Mouse (Mus musculus) kidney, embryonic 14.5 days (tissue): Measurements from ENCODE around the gene Adrm1. TPM values are rescaled to one million over a fixed set of nuclear protein-coding genes. Genes with fewer than 3 reads are reported as not detected.

Source experiments
- ATAC-seq: fragments of 200-750 bp; cut with Nextera tagmentation; 2 replicates; pipeline ENCODE4 v1.8.0; 2017; ENCODE audit warnings: moderate number of reproducible peaks, mild to moderate bottlenecking, moderate TSS enrichment, moderate library complexity; ENCODE audit not compliant: low FRiP score, low TSS enrichment
- H3K27ac ChIP-seq: fragments of 300-500 bp; sonication (generic); 2 replicates; pipeline ENCODE4 v1.5.1; 2014; ENCODE audit warnings: low read depth, mild to moderate bottlenecking, low read length, moderate library complexity, mixed read lengths
- H3K27me3 ChIP-seq: fragments of 300-500 bp; sonication (generic); 2 replicates; pipeline ENCODE4 v1.6.1; 2014; ENCODE audit warnings: mild to moderate bottlenecking, low read length; ENCODE audit not compliant: control insufficient read depth, insufficient read depth
- H3K36me3 ChIP-seq: fragments of 300-500 bp; sonication (generic); 2 replicates; pipeline ENCODE4 v1.6.1; 2014; ENCODE audit warnings: low read length, mixed read lengths; ENCODE audit not compliant: control insufficient read depth, insufficient read depth
- H3K4me1 ChIP-seq: fragments of 300-500 bp; sonication (generic); 2 replicates; pipeline ENCODE4 v1.6.1; 2014; ENCODE audit warnings: low read length, mixed read lengths; ENCODE audit not compliant: control insufficient read depth, insufficient read depth
- H3K4me2 ChIP-seq: fragments of 300-500 bp; sonication (generic); replicated peaks from 2 replicates; pipeline ENCODE4 v1.6.1; 2014; ENCODE audit warnings: low read depth, mild to moderate bottlenecking, low read length
- H3K4me3 ChIP-seq: fragments of 300-500 bp; sonication (generic); 2 replicates; pipeline ENCODE4 v1.5.1; 2014; ENCODE audit warnings: mild to moderate bottlenecking, low read length
- H3K9ac ChIP-seq: fragments of 300-500 bp; sonication (generic); 2 replicates; pipeline ENCODE4 v1.6.1; 2014; ENCODE audit warnings: low read depth, mild to moderate bottlenecking, low read length, moderate library complexity
- H3K9me3 ChIP-seq: fragments of 300-500 bp; sonication (generic); 2 replicates; pipeline ENCODE4 v1.6.1; 2016; ENCODE audit warnings: low read length; ENCODE audit not compliant: control insufficient read depth
- WGBS: fragments of 180-500 bp; shearing (Covaris S2); extraction: QIAGEN DNeasy Blood & Tissue Kit; methylation state at CpG from one replicate; pipeline ENCODE4 v1.1.7; 2014; 5-methylcytosine and 5-hydroxymethylcytosine counted together
- polyA plus RNA-seq: library from polyadenylated mRNA; unstranded; fragments of >200 nt; fragmentation: Nextera tagmentation; extraction: Ambion mirVana; gene quantifications from 2 replicates; pipeline ENCODE4 v1.2.1, GENCODE M21; 2014

The Adrm1 gene
- polyA plus RNA-seq, 1 experiment from 2014 or later: 159 TPM

GRCm38 (mm10) chr2:180207840-180208239 lies 36.6 kb downstream of the Adrm1 start:
- Histone ChIP-seq H3K4me1 (no peaks in the 10 kb centered on the region), H3K4me2 (no peak overlapping the region), H3K27ac (no peak overlapping the region), H3K27me3 (no peaks in the 10 kb centered on the region), H3K4me3 (no peak overlapping the region), H3K36me3 (no peaks in the 10 kb centered on the region; the same call in 1 of the 2 replicates), H3K9ac (no peak overlapping the region), H3K9me3 (0 out of 2 replicates have a peak, but pooled peaks cover 2% of the 10 kb centered on the region)
- 63% methylated on average over 7 of the region's 7 CpGs for WGBS
- no peak for ATAC-seq

- H3K36me3 ChIP-seq: no peaks in the 10 kb centered on the region; the same call in 1 of the 2 replicates
- H3K4me1 ChIP-seq: no peaks in the 10 kb centered on the region
- WGBS: 80% methylated on average over 1 of the region's 1 CpGs
- no peak overlapping the region for H3K4me2 ChIP-seq
- no peak overlapping the region for H3K27ac ChIP-seq
- H3K4me3 ChIP-seq: no peak overlapping the region
- no peak overlapping the region for H3K9ac ChIP-seq
- H3K27me3 ChIP-seq: no peaks in the 10 kb centered on the region
- H3K9me3 ChIP-seq: 0 out of 2 replicates have a peak, but pooled peaks cover 2% of the 10 kb centered on the region
- ATAC-seq: no peak
Measured at GRCm38 (mm10) chr2:180208976-180209375, 37.7 kb downstream of the Adrm1 start.

GRCm38 (mm10) chr2:180212255-180212654 lies 41.0 kb downstream of the Adrm1 start:
- WGBS: 93% methylated on average over 3 of the region's 3 CpGs
- Histone ChIP-seq H3K36me3 (no peaks in the 10 kb centered on the region), H3K9me3 (0 out of 2 replicates have a peak, but pooled peaks cover 2% of the 10 kb centered on the region), H3K27ac (no peak overlapping the region), H3K4me3 (no peak overlapping the region), H3K9ac (no peak overlapping the region), H3K4me2 (no peak overlapping the region), H3K27me3 (no peaks in the 10 kb centered on the region), H3K4me1 (peaks cover 10% of the 10 kb centered on the region)
- no peak for ATAC-seq

- no peak overlapping the region for H3K4me3 ChIP-seq
- H3K9ac ChIP-seq: no peak overlapping the region
- no peaks in the 10 kb centered on the region for H3K36me3 ChIP-seq
- H3K4me2 ChIP-seq: 0 out of 2 replicates have a peak overlapping the region, but pooled peaks have one; percentile 3
- H3K9me3 ChIP-seq: 0 out of 2 replicates have a peak, but pooled peaks cover 2% of the 10 kb centered on the region
- H3K27ac ChIP-seq: peak overlapping the region; percentile 30; the same call in 1 of the 2 replicates
- peak; percentile 24; the same call in 1 of the 2 replicates for ATAC-seq
- H3K4me1 ChIP-seq: peaks cover 10% of the 10 kb centered on the region
- no peaks in the 10 kb centered on the region for H3K27me3 ChIP-seq
- WGBS: 68% methylated on average over 4 of the region's 4 CpGs
Measured at GRCm38 (mm10) chr2:180214352-180214978, 43.2 kb downstream of the Adrm1 start.

DNA sequence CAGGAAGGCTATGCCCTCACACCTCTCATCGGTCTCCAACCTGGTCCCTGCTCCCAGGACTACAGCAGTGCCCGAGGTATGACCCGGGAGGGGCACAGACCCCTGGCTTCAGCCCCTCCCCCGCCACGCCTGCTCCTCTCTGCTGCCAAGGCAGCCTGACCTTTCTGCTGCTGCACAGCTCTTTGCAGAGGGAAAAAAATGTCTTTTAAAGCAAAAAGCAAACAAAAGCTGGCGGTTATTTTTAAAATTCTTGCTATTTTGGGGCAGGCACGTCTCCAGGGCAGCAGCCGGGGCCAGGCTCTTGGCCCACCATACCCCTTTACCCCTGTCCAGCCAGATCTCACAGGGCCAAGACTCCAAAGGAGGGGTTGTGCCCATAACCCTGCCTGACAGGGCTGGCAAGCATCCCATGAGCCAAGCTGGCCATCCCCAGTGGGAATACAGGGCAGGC lies 43.8 kb downstream of the Adrm1 start:
- H3K27ac ChIP-seq: peak overlapping the region; percentile 30; the same call in 1 of the 2 replicates
- no peak for ATAC-seq
- no peaks in the 10 kb centered on the region for H3K36me3 ChIP-seq
- no peak overlapping the region for H3K9ac ChIP-seq
- H3K4me1 ChIP-seq: peaks cover 10% of the 10 kb centered on the region
- H3K4me3 ChIP-seq: no peak overlapping the region
- 0 out of 2 replicates have a peak overlapping the region, but pooled peaks have one; percentile 3 for H3K4me2 ChIP-seq
- WGBS: 62% methylated on average over 8 of the region's 8 CpGs
- H3K9me3 ChIP-seq: 0 out of 2 replicates have a peak, but pooled peaks cover 2% of the 10 kb centered on the region
- H3K27me3 ChIP-seq: no peaks in the 10 kb centered on the region

GRCm38 (mm10) chr2:180215951-180216350 lies 44.7 kb downstream of the Adrm1 start:
- Histone ChIP-seq H3K4me3 (no peak overlapping the region), H3K9ac (no peak overlapping the region), H3K27ac (no peak overlapping the region), H3K9me3 (0 out of 2 replicates have a peak, but pooled peaks cover 2% of the 10 kb centered on the region), H3K36me3 (no peaks in the 10 kb centered on the region), H3K4me2 (no peak overlapping the region), H3K27me3 (no peaks in the 10 kb centered on the region), H3K4me1 (peaks cover 10% of the 10 kb centered on the region)
- ATAC-seq: no peak
- WGBS: 64% methylated on average over 6 of the region's 6 CpGs

DNA sequence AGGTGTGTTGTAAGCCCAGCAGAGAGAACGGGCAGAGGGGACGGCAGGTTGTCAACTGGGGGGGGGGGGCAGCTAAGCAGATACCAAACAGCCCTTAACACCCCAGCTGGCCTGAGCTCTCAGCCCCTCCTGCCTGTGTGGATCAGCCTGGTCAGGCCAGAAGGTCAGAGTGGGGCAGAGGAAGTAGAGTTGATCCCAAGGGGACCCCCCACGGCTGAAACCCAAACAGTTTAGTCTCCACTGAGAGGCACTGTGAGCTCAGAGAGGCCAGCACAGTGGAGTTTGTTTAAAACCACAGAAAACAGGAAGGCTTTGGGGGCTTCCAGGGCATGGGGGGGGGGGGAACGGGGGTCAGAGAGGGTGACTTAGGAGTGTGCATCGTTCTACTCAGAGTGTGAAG lies 45.6 kb downstream of the Adrm1 start:
- no peaks in the 10 kb centered on the region for H3K27me3 ChIP-seq
- H3K36me3 ChIP-seq: no peaks in the 10 kb centered on the region
- no peak overlapping the region for H3K9ac ChIP-seq
- H3K9me3 ChIP-seq: 0 out of 2 replicates have a peak, but pooled peaks cover 2% of the 10 kb centered on the region
- no peak overlapping the region for H3K4me3 ChIP-seq
- H3K27ac ChIP-seq: no peak overlapping the region
- H3K4me1 ChIP-seq: peaks cover 12% of the 10 kb centered on the region
- no peak for ATAC-seq
- 47% methylated on average over 5 of the region's 5 CpGs for WGBS
- no peak overlapping the region for H3K4me2 ChIP-seq

GRCm38 (mm10) chr2:180217587-180217986 lies 46.3 kb downstream of the Adrm1 start:
- Histone ChIP-seq H3K9ac (no peak overlapping the region), H3K4me2 (no peak overlapping the region), H3K4me1 (peaks cover 14% of the 10 kb centered on the region), H3K9me3 (no peaks in the 10 kb centered on the region), H3K27ac (0 out of 2 replicates have a peak overlapping the region, but pooled peaks have one; percentile 27), H3K27me3 (no peaks in the 10 kb centered on the region), H3K36me3 (no peaks in the 10 kb centered on the region), H3K4me3 (no peak overlapping the region)
- ATAC-seq: no peak
- 90% methylated on average over 8 of the region's 8 CpGs for WGBS

GRCm38 (mm10) chr2:180218241-180218640 lies 47.0 kb downstream of the Adrm1 start:
- 85% methylated on average over 3 of the region's 3 CpGs for WGBS
- Histone ChIP-seq H3K4me3 (no peak overlapping the region), H3K27ac (peak overlapping the region; percentile 27; the same call in 1 of the 2 replicates), H3K4me1 (peaks cover 20% of the 10 kb centered on the region), H3K9ac (no peak overlapping the region; the same call in 1 of the 2 replicates), H3K4me2 (no peak overlapping the region), H3K27me3 (no peaks in the 10 kb centered on the region), H3K36me3 (no peaks in the 10 kb centered on the region), H3K9me3 (no peaks in the 10 kb centered on the region)
- no peak for ATAC-seq
